Mouse (Mus musculus) urinary bladder, postnatal 10 days (tissue): ENCODE measurements around the gene Olfr316.
"Not testable (repeated sequence)": the region's sequence is repeated elsewhere in the genome, so short reads cannot be mapped to it uniquely, and the experiment has no call there.

Source experiments
- DNase-seq: peaks from one replicate; pipeline ENCODE4 v3.0.0; 2022; ENCODE audit warnings: low spot score

Gene Olfr316

GRCm38 (mm10) chr11:58752434-58752833 is at the start of gene Olfr316:
Gene Olfr316, plus strand, starts transcription at chr11:58752734.
- DNase-seq = no peak

DNA sequence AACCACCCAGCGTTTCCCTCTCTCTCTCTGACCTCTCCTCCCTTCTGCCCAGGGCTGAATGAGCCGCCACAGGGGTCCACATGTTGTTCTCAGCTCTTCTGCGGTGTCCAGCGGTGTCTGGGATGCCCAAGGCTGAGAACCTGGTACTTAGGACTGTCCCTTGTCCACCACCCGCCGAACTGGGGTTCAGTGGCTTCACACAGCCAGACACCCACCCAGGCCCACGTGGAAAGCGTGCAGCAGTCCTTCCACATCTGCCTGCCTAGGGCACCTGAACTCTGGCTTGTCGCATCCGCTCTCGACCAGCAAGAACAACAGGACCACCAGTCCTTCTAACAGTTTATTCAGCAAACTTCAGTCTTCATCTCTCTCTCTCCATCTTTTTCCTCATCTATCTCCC is 43.4 kb upstream of the Olfr316 start:
- no peak for DNase-seq

- not testable (repeated sequence) for DNase-seq
These were observed 34.8 kb upstream of the Olfr316 start for GRCm38 (mm10) chr11:58717723-58718122.

DNA sequence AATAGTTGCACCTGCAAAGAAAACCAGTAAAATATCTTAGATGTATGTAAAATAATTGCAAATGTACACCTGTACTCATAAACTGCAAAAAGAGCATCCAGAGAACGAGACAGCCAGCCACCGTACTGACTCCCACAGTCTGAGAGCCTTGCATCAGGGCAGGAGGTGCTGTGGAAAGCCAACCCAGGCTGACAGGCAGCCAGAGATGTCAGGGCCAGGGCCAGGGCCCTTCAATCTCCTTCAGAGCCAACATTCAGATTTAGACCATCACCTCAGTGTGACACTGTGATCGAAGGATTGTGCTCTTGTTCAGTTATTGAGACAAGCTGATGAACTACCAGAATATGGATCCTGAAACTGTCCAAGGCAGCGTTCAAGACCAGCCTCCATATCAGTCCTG is 32.8 kb upstream of the Olfr316 start:
- DNase-seq = no peak

DNA sequence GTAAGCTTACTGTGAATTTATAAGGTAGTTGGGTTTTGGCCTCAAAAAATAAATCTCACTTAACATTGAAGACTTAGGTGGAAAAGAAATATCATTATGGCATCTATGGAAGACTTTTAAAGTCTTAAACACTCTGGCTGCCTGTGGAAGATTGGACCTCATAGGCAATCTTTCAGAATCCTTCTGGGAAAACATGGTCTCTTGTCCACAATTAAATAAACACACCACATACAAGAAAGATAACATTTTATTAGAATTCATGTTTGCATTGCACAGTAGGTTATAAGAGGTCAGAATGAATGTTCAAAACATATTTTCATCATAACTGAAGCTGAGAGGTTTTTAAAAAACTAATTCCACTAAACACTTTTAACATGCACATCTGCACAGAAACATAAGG is 28.6 kb upstream of the Olfr316 start, which contains the start of gene Olfr318:
Gene Olfr318 (minus strand): TSS at position 101 of the 400 bp plus-strand sequence.
- no peak for DNase-seq

DNA sequence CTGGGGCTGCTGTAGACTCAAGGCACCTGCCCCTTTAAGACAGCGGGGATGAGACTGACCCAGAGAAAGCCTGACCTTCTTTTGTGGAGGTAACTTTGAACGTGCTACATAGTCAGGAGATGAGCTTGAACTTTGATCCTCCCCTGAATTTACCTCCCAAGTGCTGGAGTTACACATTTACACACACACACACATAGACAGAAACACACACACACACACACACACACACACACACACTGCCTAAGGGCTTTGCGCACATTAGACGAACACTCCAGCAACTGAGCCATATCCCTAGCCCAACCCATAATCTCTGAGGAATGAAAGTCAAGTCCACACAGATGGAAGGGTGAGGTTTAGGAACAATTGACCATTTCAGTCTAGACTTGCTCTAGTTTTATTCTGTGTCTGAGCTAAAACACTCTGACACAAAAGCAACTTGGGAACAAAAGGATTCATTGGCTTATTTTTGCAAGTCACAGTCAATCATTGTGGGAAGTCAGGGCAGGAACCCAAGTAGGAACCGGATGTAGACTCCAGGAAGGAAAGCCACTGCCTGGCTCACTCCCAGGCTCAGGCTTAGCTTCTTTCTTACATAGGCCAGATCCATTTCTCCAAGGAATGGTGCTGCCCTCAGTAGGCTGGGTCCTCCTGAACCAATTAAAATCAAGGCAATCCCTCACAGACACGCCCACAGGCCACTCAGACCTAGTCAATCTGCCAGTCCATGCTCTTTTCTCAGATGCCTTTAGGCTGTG is 24.5 kb upstream of the Olfr316 start:
- DNase-seq = not testable (repeated sequence)

GRCm38 (mm10) chr11:58733372-58733771 is 19.2 kb upstream of the Olfr316 start:
- DNase-seq = no peak

GRCm38 (mm10) chr11:58738792-58739262 is 13.7 kb upstream of the Olfr316 start, which contains the start of gene Olfr317:
Gene Olfr317, minus strand, starts transcription at chr11:58739212.
- no peak for DNase-seq

- not testable (repeated sequence) for DNase-seq
These were observed 1.4 kb upstream of the Olfr316 start for GRCm38 (mm10) chr11:58751096-58751495.

GRCm38 (mm10) chr11:58772888-58773287 is 20.4 kb downstream of the Olfr316 start, which contains the start of gene Olfr315:
Gene Olfr315, plus strand, starts transcription at chr11:58773188.
- no peak for DNase-seq

DNA sequence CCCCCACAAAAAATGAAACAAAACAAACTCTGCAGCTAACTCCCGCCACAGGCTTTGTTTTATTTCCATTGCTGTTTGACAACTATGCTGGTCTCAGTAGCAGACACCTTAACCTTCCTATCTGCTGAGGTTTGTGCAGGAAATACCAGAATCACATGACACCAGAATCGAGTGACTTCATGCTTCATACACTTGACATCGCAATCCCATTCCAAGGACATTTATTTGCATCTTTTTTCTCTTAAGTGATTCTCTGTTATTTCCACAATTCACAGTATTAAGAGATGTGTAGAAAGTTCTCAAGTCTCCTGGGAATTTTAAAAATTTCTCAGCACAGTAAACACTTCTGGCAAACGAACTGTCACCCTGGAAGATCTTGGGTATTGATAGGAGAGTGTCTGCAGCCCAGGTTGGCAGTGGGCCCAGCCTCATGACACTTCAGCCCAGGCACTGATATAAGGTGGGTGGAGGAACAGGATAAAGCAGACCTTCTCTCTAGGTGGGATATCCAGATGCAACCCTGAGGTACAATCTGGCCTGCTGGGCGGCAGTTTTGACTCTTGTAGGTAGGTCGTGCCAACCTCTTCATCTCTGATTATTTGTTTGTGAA is 30.1 kb downstream of the Olfr316 start, which contains the start of gene Olfr314:
Gene Olfr314 (plus strand): TSS at position 473 of the 610 bp plus-strand sequence.
- no peak for DNase-seq

GRCm38 (mm10) chr11:58784182-58784581 is 31.6 kb downstream of the Olfr316 start:
- DNase-seq = no peak

DNA sequence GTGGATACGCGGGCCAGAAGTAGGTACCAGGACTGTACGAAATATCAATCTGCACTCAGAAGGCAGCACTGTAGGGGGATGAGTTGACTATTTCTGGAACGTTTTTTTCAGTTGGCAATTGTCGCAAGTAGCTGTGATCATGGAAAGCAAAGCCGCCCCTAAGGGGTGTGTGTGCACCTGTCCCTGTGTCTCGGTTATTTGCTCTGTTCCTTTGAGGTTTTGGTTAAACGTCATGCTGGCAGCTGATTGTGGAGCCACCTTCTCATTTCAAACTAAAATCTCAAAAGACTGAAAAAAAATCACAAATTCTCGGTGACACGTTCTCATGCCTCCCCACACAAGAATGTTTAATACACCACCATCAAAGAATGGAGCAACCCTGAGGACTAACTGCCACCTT is 35.1 kb downstream of the Olfr316 start:
- DNase-seq = no peak

GRCm38 (mm10) chr11:58788346-58788745 is 35.8 kb downstream of the Olfr316 start:
- DNase-seq = no peak

- no peak for DNase-seq
These were observed 37.0 kb downstream of the Olfr316 start for GRCm38 (mm10) chr11:58789532-58789931.

DNA sequence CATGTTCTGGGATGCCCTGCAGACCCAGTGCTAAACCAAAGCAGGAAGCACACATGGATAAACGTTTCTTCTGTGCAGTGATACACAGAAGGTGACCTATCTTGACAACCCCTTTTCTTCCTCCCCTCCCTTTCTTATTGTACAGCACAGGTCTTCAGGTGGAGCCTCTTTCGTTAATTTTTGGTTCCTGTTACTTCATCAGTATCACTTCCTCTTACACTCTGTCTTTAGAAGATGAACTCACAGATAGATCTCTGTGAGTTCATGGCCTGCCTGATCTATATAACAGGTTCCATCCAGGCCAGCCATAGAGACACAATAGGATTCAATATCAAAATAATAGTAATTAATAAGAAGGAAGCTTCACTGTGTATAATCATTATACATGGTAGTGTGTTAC is 37.5 kb downstream of the Olfr316 start:
- no peak for DNase-seq

DNA sequence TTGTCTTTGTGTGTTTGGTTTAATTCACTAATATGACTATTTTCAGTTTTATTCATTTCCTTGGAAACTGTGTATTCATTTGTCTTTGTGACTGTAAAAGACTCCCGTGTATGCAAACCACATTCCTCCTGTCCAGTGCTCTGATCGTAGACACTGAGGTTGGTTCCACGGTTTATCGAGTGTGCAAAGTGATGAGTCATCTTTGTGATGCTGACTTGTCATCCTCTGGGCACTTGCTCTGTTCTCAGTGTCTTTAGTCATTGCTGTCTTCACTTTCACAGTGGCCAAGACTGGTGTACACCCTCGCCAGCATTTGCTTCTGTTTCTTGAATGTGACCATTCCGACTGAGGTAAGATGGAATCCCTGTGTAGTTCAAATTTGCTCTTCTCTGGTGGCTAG is 38.1 kb downstream of the Olfr316 start:
- no peak for DNase-seq

DNA sequence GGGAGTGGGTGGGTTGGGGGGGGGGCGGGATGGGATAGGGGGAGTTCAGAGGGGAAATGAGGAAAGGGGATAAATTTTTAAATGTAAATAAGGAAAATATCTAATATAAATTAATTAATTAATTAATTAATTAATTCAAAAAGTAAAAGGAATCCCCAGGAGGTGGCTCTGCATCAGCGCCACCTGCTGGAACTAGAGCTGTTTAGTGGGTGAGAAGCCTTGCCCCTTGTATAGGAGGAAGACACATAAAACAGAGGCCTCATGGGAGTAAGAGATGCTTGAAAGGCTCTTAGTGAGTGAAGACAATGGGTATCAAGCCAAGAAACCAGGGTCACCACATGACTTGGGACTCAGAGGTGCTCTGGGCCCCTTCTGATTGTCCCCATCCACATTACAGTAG is 43.3 kb downstream of the Olfr316 start:
- DNase-seq = no peak

DNA sequence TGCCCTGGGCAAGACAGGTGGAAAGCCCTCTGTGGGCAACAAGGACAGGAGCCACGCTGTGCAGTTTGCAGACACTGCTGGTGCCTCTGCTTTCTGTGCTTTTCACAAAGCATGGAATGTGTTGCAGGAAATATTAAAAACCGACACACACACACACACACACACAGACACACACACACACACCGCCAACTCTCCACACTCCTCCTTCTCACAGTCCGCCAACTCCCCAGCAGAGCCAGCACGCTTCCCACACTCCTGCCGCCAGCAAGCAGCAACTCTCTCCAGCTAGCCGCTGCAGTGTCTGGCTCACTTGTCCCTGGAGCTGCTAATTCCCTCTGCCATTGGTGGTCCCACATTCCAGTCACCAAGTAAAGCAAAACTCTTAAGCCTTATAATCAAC is 44.3 kb downstream of the Olfr316 start:
- no peak for DNase-seq

GRCm38 (mm10) chr11:58799747-58800146 is 47.2 kb downstream of the Olfr316 start:
- no peak for DNase-seq

DNA sequence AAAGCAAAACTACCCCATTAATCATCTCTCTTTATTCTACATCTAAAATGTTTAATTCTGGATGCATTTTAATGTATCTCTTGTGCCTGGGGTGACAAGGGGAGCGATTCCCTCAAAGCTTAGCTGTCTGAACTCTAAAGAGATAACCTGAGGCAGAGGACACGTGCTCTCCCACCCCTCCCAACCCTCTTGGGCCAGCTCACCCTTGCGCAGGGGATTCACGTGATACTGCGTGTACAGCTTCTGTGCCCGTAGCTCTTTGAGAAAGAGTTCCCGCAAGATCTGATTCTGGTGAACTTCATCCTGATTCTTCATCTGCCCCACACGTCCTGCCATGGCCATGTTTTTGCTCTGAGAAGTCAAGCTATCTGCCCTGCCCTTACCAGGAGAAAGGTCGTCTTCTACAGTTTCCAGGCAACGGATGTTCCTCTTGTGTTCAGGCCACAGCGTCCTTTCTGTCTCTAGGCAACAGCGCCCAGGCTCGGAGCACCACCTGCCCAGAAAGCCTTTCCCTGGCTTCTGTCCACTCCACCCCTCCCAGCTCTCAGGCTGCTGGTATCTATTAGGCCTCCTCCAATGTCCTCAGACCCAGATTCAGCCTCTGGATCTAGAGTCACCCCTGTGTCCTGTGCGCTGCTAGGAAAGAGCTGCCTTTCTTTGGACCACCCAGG is 49.2 kb downstream of the Olfr316 start, which contains the start of gene Fam183b:
Gene Fam183b (minus strand): TSS at position 403 of the 671 bp plus-strand sequence.
- DNase-seq = no peak

GRCm38 (mm10) chr11:58803871-58804270 is 51.3 kb downstream of the Olfr316 start:
- DNase-seq = no peak

GRCm38 (mm10) chr11:58804393-58804792 is 51.9 kb downstream of the Olfr316 start:
- no peak for DNase-seq
